Mouse (Mus musculus): Measurements from ENCODE around the gene Lamc1.

The Lamc1 gene

DNA sequence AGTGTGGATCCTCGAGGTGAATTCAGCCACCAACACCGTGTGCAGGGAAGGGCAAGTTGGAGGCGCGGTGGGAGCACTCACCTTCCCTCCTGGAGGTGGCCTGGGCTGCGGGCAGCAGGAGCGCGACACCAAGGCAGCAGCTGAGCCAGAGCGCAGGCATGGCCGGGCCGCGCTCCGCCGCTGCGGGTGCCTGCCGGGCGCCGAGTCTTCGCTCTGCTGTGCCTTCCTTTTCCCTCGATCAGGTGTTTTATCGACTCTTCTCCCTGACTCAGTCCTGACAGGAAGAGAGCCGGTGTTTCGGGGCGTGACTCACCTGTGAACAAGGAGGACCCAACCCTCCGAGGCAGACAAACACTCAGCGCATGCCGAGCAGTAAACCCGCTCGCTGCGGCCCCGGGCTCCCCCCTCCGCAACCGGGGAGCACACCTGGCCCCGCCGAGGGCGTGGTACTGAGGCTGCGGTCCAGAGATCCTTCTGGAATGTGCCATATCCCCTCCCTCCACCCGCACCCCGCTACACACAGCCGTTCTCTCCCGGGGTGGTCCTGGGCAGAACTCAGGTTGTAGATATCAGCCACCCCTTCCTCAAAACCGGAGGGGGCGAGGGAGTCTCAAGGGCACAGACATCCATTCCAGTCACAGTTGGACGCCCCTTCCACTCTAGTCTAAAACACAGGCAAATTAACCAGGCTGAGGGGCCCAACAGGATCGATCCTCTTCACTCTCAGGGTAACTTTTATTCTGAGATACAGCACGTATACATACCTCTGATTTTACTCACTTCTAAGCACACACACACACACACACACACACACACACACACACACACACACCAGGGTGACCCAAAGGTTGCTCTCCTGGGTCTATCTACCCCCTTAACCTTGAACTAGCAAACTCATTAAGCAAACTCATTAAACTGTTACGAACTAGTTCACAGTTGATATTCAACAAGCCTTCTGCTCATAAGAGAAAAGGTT lies 146.5 kb downstream of the Lamc1 start, which contains the start of gene Lamc2:
Gene Lamc2 (minus strand): TSS at position 620 of the 976 bp plus-strand sequence.
- DNase-seq, result peak; percentile 32

DNA sequence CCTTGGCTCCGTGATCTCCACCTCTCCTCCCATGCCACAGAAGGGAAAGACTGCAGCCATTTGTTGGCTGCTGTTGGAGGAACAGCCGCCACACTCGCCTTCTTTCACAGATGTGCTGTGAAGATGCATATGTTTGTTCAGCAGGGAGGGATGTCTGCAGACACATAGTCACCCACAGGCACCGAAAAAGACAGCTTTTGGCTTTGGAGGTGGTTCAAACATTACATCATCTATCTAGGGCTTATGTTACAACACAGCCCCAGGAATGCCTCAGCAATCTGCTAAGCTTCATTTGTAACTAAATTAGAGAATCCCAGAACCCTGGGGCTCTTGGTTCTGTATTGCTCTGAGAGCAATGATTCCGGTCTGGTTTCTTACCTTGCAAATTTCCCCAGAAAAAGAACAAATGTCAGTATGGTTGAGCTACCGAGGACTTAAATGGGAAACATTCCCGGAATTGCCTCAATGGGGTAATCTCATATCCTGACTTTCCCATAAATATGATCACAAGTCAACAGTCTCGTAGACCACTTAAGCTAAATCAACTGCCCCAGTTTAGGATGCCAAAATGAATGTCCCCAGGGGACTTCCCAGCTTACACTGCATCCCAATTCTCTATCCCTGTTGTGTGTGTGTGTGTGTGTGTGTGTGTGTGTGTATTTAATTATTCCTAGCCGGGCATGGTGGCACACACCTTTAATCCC lies 151.8 kb downstream of the Lamc1 start:
- DNase-seq, result peak; percentile 30

DNA sequence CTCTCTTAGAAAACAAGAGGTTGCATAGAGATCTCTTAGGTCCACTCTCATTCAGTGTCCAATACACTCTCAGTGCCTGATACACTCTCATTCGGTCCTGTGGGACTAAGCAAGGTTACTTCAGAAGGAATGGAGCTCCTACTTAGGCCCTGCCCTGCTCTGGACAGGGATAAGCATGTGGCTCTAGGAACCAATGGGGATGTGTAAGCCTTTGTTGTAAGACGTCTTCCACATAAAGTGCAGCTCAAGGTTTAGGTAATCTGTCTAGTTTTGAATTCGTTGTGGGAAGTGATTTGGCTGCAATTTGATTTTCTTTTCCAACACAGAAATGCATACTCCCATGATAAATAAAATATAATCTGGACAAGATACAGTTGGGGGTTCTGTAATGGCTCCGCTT lies 152.4 kb downstream of the Lamc1 start:
- no peak for DNase-seq

DNA sequence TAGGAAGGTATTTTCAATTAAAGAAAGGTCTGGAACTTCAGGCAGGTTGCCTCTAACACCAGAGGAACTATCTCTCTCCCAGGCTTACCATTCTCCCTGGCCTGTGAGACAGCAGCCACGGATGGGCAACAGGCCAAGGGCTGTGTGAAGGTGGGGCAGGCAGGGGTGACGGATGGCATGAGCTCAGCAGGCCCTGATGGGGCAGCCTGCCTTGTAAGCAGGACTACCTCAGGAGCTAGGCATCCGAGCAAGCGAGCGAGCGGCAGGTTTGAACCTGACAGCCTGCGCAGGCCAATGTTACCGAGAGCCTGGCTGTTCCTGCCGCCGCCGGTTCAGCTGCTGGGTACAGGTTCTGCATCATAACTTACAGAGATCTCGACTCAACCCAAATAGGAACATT lies 157.8 kb downstream of the Lamc1 start:
- DNase-seq, result peak; percentile 70

DNA sequence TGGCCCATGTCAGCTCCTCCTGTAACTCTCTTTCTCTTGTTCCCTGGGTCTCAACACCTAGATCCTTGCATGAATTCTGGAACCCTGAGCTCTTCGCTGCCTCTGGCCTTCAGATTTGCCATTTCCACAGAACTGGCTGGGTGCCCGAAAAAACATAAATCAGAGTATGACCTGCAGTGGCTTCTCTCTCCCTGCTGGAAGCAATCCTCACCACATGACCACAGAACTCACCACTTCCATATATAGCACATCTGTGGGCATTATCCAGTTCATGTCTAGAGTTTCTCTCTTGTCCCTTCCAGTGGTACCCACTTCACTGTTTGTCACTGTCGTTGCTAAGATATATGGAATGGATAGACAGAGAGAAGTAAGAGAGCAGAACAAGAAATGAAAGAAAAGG lies 159.3 kb downstream of the Lamc1 start:
- DNase-seq, result no peak

DNA sequence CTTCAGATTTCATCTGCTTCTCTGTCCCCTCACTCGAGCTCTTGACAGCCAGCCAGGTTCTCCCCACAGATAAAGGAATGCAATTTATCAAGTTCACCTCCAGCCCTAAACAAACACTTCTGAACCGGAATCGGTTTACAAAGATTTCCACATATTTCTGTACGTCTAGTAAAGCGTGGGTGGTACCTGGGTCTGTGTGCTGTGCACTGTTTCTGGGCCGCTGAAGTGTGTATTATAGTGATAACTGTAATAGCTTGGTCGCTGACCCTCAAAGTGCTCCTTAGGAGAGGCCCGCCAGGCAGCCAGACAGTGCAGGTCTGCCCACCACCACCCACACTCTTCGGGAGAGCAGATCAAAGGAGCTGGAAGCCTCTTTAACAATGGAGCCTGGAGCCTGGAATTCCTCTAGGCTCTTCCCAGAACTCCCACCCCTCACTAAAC lies 160.3 kb downstream of the Lamc1 start:
- DNase-seq, result no peak

DNA sequence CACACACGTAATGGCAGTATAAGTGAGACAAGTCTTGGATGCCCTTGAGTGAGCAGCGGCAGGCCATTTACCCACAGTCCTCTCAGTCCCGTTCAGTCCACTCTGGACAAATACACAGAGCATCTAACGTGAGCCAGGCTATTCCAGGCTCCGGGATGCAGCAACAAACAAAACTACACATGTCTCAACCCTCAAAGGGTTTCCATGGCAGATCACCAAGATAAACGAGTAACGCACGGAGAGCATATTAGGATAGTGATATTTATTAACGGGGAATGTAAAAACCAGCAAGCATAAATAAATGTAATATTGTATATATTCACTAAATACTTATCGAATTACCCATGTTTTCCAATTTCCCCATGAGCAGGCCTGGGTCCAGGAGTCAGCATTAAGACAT lies 161.6 kb downstream of the Lamc1 start:
- DNase-seq, result no peak
